Mouse (Mus musculus) thymus, adult 2 months (tissue): ENCODE results near the gene Krt27. TPM values are rescaled to one million over a fixed set of nuclear protein-coding genes. Genes with fewer than 3 reads are reported as not detected.

Source experiments
- DNase-seq: peaks from one replicate; pipeline ENCODE4 v3.0.0; 2021
- H3K27ac ChIP-seq: fragments of 200-500 bp; 2 replicates; pipeline ENCODE4 v1.5.1; 2012; ENCODE audit warnings: low read length, control low read depth; ENCODE audit not compliant: control insufficient read depth, insufficient read depth
- H3K27me3 ChIP-seq: fragments of 200-500 bp; 2 replicates; pipeline ENCODE4 v1.6.1; 2012; ENCODE audit warnings: mild to moderate bottlenecking, low read length, moderate library complexity, mixed read lengths; ENCODE audit not compliant: control insufficient read depth, insufficient read depth
- H3K36me3 ChIP-seq: fragments of 200-500 bp; 2 replicates; pipeline ENCODE4 v1.6.1; 2012; ENCODE audit warnings: mild to moderate bottlenecking, low read length, moderate library complexity; ENCODE audit not compliant: control insufficient read depth, insufficient read depth
- H3K4me1 ChIP-seq: fragments of 200-500 bp; replicated peaks from 2 replicates; pipeline ENCODE4 v1.6.1; 2012; ENCODE audit warnings: low read length; ENCODE audit not compliant: control insufficient read depth, insufficient read depth
- H3K4me3 ChIP-seq: fragments of 200-500 bp; 2 replicates; pipeline ENCODE4 v1.5.1; 2012; ENCODE audit warnings: mild to moderate bottlenecking, low read length, control low read depth, moderate library complexity; ENCODE audit not compliant: control insufficient read depth, insufficient read depth
- CTCF ChIP-seq: fragments of 200-500 bp; IDR thresholded peaks from 2 replicates; pipeline ENCODE4 v1.5.1; 2012; ENCODE audit warnings: mild to moderate bottlenecking, control low read depth, low read length, moderate library complexity, borderline replicate concordance; ENCODE audit not compliant: control insufficient read depth, poor library complexity, insufficient read depth; ENCODE audit errors: extremely low read depth
- POLR2A ChIP-seq: fragments of 200-500 bp; IDR thresholded peaks from 2 replicates; pipeline ENCODE4 v1.6.1; 2012; ENCODE audit warnings: mild to moderate bottlenecking, low read length, control low read depth, moderate library complexity; ENCODE audit not compliant: control insufficient read depth, poor library complexity, insufficient read depth; ENCODE audit errors: extremely low read depth
- WGBS: fragments of 180-500 bp; shearing (Covaris S2); methylation state at CpG from one replicate; pipeline ENCODE4 v1.1.7; 2018; 5-methylcytosine and 5-hydroxymethylcytosine counted together
- polyA plus RNA-seq: library from polyadenylated mRNA; depleted of rRNA; stranded (reverse); fragments of >200 nt; gene quantifications from 2 replicates; pipeline ENCODE4 v1.2.3, GENCODE M21; 2012; rRNA removed

The Krt27 gene
- 0.05 and 0.13 TPM in 2 replicates for polyA plus RNA-seq

DNA sequence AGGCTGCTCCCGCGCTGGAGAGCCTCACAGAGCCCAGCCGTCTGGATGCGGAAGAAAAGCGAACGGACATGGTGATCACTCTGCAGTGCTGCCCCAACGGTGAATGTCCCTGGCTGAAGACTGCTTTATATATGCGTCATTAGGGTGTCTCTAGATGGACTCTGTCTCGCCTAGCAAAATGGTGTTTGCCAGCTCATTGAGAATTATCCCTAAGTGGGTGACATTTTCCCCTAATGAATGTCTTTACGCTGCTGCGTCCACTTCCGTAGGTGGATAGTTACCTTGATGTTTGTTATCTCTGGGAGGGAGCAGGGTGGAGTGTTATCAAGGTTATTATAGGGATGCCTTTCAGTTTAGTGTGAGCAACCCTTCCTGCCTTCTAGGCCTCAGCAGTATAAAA is at the start of gene Krt27:
Gene Krt27 (minus strand): TSS at position 101 of the 400 bp plus-strand sequence.
- Histone ChIP-seq H3K27me3 (no peaks in the 10 kb centered on the region), H3K36me3 (no peaks in the 10 kb centered on the region), H3K4me1 (no peaks in the 10 kb centered on the region), H3K27ac (no peak within 1 kb of the TSS), H3K4me3 (no peak within 1 kb of the TSS)
- 83% methylated on average over 12 of the region's 12 CpGs for WGBS
- TF ChIP-seq CTCF (no peak), POLR2A (no peak)
- DNase-seq = no peak

DNA sequence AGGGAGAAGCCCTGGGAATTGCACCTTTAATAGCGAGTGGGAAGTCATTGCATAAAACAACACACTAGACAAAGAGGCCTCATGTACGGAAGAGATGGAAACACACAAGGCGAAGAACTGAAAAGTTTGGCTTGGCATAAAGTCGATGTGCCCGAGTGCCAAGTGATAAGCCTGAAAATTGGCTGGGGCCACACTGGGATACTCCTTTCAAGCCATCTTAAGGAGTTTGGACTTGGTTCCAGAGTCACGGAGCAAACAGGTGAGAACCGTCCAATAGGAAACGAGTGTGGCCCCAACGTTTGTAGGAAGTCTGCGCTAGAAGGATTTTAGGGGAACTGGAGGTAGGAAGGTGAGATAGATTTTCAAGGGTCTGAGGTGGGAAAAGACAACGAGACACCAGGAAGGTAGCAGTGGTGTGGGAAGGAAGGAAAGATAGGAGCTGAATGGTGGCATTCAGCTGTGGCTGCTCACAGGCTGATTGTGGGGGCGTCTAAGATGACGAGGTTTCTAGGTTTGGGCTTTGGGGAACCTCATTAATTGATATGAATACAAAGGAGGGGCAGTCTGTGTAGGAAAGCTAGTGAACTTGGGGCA is 49.1 kb upstream of the Krt27 start:
- no peaks in the 10 kb centered on the region for H3K36me3 ChIP-seq
- no peak for DNase-seq
- H3K4me3 ChIP-seq = no peak overlapping the region
- H3K27me3 ChIP-seq = no peaks in the 10 kb centered on the region
- WGBS = 88% methylated on average over 13 of the region's 13 CpGs
- TF ChIP-seq POLR2A = no peak
- no peak for TF ChIP-seq CTCF
- no peak overlapping the region for H3K27ac ChIP-seq
- H3K4me1 ChIP-seq = no peaks in the 10 kb centered on the region

DNA sequence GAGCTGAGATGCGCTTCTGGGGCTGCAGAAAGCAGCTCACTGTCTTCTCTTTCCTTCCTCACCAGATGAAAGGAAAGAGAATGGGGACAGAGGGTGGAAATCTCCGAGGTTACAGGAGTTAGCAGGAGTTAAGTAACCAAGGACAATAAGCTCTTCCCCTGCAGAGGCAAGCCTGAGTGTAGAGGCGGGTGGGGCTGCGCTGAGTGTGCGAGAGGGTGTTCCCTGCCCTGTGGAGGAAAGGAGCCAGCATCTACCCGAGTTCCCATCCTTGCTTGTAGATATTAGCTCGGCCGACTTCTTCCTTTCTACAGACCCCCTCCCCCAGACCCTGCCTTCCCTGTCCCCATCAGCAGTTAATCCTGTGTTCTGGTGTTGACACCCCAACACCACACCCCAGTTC is 47.9 kb upstream of the Krt27 start:
- Histone ChIP-seq H3K4me3 (no peak overlapping the region), H3K27me3 (no peaks in the 10 kb centered on the region), H3K4me1 (no peaks in the 10 kb centered on the region), H3K27ac (no peak overlapping the region), H3K36me3 (no peaks in the 10 kb centered on the region)
- no peak for DNase-seq
- 75% methylated on average over 8 of the region's 8 CpGs for WGBS
- no peak for TF ChIP-seq POLR2A
- no peak for TF ChIP-seq CTCF

DNA sequence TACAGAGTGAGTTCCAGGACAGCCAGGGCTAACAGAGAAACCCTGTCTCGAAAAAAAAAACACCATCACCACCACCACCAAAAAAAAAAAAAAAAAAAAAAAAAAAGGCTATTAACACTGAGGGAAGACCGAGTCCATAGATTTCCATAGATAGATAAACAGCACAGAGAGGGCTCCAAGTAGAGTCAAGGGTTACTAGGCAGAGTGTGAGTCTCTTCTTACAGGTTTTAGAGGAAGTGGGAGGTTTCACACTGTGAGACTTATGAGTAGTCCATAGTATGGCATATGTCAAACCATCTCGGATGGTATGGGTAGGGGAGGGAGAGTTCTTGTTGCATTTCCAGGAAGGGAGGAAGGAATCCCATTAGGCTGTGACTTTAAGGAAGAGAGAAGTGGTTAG is 47.2 kb upstream of the Krt27 start:
- TF ChIP-seq CTCF (no peak), POLR2A (no peak)
- Histone ChIP-seq H3K36me3 (no peaks in the 10 kb centered on the region), H3K27me3 (no peaks in the 10 kb centered on the region), H3K27ac (no peak overlapping the region), H3K4me1 (no peaks in the 10 kb centered on the region), H3K4me3 (no peak overlapping the region)
- 64% methylated on average over 3 of the region's 3 CpGs for WGBS
- DNase-seq = no peak

DNA sequence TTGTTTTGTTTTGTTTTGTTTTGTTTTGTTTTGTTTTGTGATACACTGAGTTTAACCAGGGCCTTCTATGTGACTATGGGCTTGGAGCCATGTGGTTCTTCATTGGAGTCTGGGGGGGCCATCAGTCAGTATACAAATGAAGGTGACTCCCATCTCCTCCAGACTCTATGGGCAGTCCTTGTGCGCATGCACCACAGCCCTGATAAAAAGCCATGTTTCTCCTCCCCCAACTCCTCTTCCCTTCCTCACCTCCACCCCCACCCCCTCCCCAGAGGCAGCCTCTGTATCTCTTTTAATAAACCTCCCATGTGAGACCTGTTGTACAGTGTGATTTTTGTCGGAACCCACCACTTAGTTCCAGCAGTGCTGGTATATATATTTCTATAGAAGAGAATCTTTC is 45.8 kb upstream of the Krt27 start:
- 90% methylated on average over 2 of the region's 2 CpGs for WGBS
- TF ChIP-seq CTCF (no peak), POLR2A (no peak)
- Histone ChIP-seq H3K36me3 (no peaks in the 10 kb centered on the region), H3K27me3 (no peaks in the 10 kb centered on the region), H3K27ac (no peak overlapping the region), H3K4me3 (no peak overlapping the region), H3K4me1 (no peaks in the 10 kb centered on the region)
- DNase-seq = no peak

DNA sequence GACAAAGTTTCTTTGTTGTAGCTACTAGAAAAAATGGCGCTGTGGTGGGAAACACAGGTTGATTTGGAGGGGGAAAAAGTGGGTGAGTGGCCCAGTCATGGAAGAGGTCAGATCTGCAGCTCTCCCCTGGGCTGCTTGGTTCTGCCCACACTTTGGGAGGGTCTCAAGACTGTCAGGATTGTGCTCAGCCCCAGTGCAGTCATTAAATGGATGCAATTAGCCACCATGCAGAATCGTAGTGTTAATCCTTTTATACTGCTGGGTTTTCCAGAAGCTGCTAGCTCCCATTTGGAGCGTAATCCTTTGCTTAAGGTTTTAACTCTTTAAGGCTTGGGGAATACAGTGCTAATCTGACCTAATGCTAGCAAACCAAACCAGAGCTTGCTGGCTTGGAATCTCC is 45.1 kb upstream of the Krt27 start:
- TF ChIP-seq POLR2A (no peak), CTCF (no peak)
- H3K4me3 ChIP-seq = no peak overlapping the region
- H3K27ac ChIP-seq = no peak overlapping the region
- no peaks in the 10 kb centered on the region for H3K36me3 ChIP-seq
- DNase-seq = no peak
- no peaks in the 10 kb centered on the region for H3K4me1 ChIP-seq
- 60% methylated on average over 3 of the region's 3 CpGs for WGBS
- no peaks in the 10 kb centered on the region for H3K27me3 ChIP-seq

DNA sequence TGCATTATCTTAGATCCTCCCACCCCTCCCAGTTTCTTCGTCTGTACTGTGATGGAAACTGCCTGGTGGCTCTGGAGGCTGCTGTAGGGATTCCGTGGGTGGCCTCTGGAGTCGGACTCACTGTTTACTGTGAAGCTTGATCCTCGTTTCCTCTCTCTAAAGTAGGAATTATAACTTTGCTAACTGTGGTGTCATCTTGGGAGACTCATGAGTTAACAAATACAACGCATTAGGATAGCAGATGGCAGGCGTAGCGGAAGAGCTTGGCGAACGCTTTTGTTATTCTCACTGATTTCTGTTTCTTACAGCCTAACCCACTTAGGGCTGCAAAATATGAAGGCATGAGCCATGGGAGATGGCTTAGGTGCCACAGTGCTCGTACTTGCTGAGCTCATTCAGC is 41.6 kb upstream of the Krt27 start:
- Histone ChIP-seq H3K27ac (no peak overlapping the region), H3K4me3 (no peak overlapping the region), H3K36me3 (no peaks in the 10 kb centered on the region), H3K27me3 (no peaks in the 10 kb centered on the region), H3K4me1 (no peaks in the 10 kb centered on the region)
- 91% methylated on average over 10 of the region's 10 CpGs for whole genome bisulfite sequencing
- no peak for DNase-seq
- TF ChIP-seq POLR2A = no peak
- TF ChIP-seq CTCF = no peak
